Mouse (Mus musculus): ENCODE data around the gene Gmfb. TPM values are rescaled to one million over a fixed set of nuclear protein-coding genes. Genes with fewer than 3 reads are reported as not detected.

Gene Gmfb
- 49.6 and 55.3 TPM in 2 replicates for polyA plus RNA-seq (2016; fragmentation: Nextera tagmentation; extraction: Ambion mirVana)

DNA sequence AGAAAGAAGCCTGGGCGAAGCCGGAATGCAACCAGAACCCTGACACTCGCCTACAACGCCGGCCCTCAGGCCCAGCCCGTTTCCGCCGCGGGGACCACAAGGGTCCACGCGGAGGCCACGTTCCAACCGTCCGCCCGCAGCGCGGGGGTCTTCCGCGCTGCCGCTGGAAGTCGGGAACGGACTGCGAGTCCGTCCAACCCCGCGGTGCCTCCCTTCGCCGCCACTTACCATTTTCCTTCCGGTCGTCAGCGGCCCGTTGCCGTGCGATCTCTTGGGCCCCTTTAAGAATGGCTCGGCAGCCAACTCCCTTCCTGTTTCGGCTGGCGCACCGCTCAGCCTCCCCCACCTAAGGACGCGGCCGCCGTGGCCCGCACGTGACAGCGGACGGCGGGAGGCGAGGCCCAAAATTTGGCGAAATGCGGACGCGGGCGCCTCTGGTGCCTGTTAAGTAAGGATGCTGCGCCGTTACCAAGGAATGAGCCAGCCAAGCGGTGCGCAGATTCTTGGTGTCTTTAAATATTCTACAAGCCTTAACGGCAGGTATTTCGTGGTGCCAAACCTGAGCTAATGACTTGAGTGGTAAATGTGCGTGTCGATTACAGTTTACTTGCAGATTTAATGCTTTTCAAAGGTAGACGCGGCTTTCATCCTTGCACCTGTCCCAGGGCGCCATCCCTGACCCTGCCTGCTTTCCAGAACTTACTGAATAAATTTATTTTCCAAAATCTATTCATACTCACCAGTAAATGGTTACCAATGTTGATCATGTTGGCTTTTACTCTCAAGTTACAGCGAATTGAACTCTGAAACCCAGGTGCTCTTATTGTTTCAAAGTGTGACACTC lies at the start of gene Gmfb:
TSS of gene Gmfb (minus strand) at position 370 of the 844 bp plus-strand sequence.
- peaks cover 45% of the 10 kb centered on the region for H3K4me1 ChIP-seq
- H3K9me3 ChIP-seq (replicated peaks): no peaks in the 10 kb centered on the region
- H3K36me3 ChIP-seq: peaks cover 21% of the 10 kb centered on the region
- peak within 1 kb of the TSS; percentile 94 for H3K27ac ChIP-seq
- ATAC-seq: peak; percentile 94
- WGBS (ENCODE audit: insufficient replicate concordance): 2% methylated on average over 65 of the region's 65 CpGs
- no peaks in the 10 kb centered on the region for H3K27me3 ChIP-seq (replicated peaks)
- peak within 1 kb of the TSS; percentile 94 for H3K4me3 ChIP-seq
- H3K9ac ChIP-seq: peak within 1 kb of the TSS; percentile 90
- peak within 1 kb of the TSS; percentile 86 for H3K4me2 ChIP-seq

DNA sequence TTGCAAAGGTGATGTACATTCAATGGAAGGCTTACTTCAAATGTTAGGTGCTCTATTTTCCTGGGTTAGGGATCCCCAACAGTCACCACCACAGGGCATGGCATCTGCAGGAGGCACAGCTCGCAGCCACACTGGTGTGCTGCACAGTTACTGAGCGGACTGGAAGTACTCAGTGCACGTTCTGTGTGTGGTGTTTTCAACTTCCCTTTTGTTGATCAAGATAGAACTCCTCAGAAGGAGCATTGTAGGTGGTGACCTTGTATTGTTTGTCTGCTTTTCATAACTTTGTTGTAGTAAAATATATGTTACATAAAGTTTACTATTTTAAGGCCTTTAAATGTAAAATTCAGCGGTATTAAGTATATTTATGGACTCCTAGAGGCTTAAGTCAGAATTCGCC lies 40.9 kb upstream of the Gmfb start:
- no peak overlapping the region for H3K4me3 ChIP-seq
- no peaks in the 10 kb centered on the region for H3K9me3 ChIP-seq (replicated peaks)
- no peak overlapping the region for H3K9ac ChIP-seq
- no peak overlapping the region for H3K4me2 ChIP-seq
- H3K27me3 ChIP-seq (replicated peaks): no peaks in the 10 kb centered on the region
- no peaks in the 10 kb centered on the region for H3K36me3 ChIP-seq
- no peak for ATAC-seq
- no peaks in the 10 kb centered on the region for H3K4me1 ChIP-seq
- no peak overlapping the region for H3K27ac ChIP-seq
- WGBS (ENCODE audit: insufficient replicate concordance): 63% methylated on average over 5 of the region's 5 CpGs

DNA sequence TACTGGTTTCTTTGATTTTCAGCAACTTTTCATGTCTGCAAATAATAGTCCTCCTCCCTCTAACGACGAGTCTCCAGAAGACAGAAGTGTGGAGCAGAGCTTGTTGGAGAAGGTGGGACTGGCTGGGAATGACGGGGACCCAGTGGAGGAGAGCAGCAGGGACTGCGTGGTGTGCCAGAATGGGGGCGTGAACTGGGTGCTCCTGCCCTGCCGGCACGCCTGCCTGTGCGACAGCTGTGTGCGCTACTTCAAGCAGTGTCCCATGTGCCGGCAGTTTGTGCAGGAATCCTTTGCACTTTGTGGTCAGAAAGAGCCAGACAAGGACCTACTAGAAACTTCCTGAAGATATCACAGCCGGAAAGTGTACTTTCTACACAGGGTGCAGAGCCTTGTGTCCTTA lies 31.6 kb upstream of the Gmfb start:
- H3K36me3 ChIP-seq: peaks cover 17% of the 10 kb centered on the region
- no peak overlapping the region for H3K4me3 ChIP-seq
- WGBS (ENCODE audit: insufficient replicate concordance): 83% methylated on average over 11 of the region's 11 CpGs
- H3K4me2 ChIP-seq: no peak overlapping the region
- no peak overlapping the region for H3K9ac ChIP-seq
- H3K4me1 ChIP-seq: no peaks in the 10 kb centered on the region
- H3K27me3 ChIP-seq (replicated peaks): no peaks in the 10 kb centered on the region
- no peak overlapping the region for H3K27ac ChIP-seq
- no peaks in the 10 kb centered on the region for H3K9me3 ChIP-seq (replicated peaks)
- no peak for ATAC-seq

DNA sequence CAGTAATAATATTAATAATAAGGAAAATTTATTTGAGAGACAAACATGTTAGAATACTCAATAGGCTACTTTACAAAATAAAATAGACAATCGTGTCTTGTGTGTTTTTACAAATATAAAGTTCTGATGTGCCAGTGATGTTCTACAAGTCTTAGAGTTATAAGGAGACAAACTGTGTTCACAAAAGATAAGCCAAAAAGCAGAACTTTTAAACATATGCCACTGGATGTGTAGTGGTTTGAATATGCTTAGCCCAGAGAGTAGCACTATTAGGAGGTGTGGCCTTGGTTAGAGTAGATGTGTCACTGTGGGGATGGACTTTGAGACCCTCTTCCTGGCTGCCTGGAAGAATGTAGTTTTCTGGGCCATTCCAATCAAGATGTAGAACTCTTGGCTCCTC lies 27.7 kb upstream of the Gmfb start:
- WGBS (ENCODE audit: insufficient replicate concordance): 64% methylated on average over 1 of the region's 1 CpGs
- H3K9ac ChIP-seq: no peak overlapping the region
- H3K4me1 ChIP-seq: no peaks in the 10 kb centered on the region
- no peak overlapping the region for H3K27ac ChIP-seq
- H3K36me3 ChIP-seq: peaks cover 30% of the 10 kb centered on the region
- no peak for ATAC-seq
- no peak overlapping the region for H3K4me2 ChIP-seq
- no peaks in the 10 kb centered on the region for H3K27me3 ChIP-seq (replicated peaks)
- no peaks in the 10 kb centered on the region for H3K9me3 ChIP-seq (replicated peaks)
- H3K4me3 ChIP-seq: no peak overlapping the region

DNA sequence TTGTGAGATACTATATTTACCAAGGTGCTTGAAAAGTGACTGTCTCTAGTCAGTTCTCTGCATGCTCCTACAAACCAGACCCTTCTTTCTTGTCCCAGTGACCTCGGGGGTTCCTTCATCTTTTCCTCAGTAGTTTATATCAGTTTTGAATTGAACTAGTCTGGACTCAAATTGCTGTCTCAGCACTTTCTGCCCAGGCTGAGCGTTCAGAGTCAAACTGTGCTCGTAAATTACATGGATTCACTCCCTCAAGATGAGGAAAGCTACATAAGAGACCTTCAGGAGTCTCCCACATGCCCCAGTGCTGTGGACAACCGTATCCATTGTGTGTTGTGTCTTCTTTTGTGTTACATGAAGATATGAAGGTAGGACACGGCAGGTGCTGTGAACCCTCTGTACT lies 26.7 kb upstream of the Gmfb start:
- peaks cover 21% of the 10 kb centered on the region for H3K36me3 ChIP-seq
- no peak overlapping the region for H3K27ac ChIP-seq
- H3K9ac ChIP-seq: no peak overlapping the region
- H3K9me3 ChIP-seq (replicated peaks): no peaks in the 10 kb centered on the region
- H3K4me1 ChIP-seq: no peaks in the 10 kb centered on the region
- WGBS (ENCODE audit: insufficient replicate concordance): 75% methylated on average over 5 of the region's 5 CpGs
- no peak for ATAC-seq
- H3K4me2 ChIP-seq: no peak overlapping the region
- no peaks in the 10 kb centered on the region for H3K27me3 ChIP-seq (replicated peaks)
- no peak overlapping the region for H3K4me3 ChIP-seq

- no peak overlapping the region for H3K4me3 ChIP-seq
- no peak overlapping the region for H3K27ac ChIP-seq
- no peaks in the 10 kb centered on the region for H3K9me3 ChIP-seq (replicated peaks)
- H3K4me2 ChIP-seq: no peak overlapping the region
- no peak overlapping the region for H3K9ac ChIP-seq
- 78% methylated on average over 4 of the region's 4 CpGs for WGBS (ENCODE audit: insufficient replicate concordance)
- no peaks in the 10 kb centered on the region for H3K4me1 ChIP-seq
- ATAC-seq: no peak
- peaks cover 19% of the 10 kb centered on the region for H3K36me3 ChIP-seq
- H3K27me3 ChIP-seq (replicated peaks): no peaks in the 10 kb centered on the region
These were observed 26.1 kb upstream of the Gmfb start for GRCm38 (mm10) chr14:46848063-46848590.

- WGBS (ENCODE audit: insufficient replicate concordance): 80% methylated on average over 11 of the region's 11 CpGs
- no peak for ATAC-seq
- Histone ChIP-seq H3K9ac (no peak overlapping the region), H3K4me3 (no peak overlapping the region), H3K27me3 (replicated peaks) (no peaks in the 10 kb centered on the region), H3K4me1 (no peaks in the 10 kb centered on the region), H3K9me3 (replicated peaks) (no peaks in the 10 kb centered on the region), H3K4me2 (no peak overlapping the region), H3K36me3 (peaks cover 41% of the 10 kb centered on the region), H3K27ac (no peak overlapping the region)
These were observed 23.7 kb upstream of the Gmfb start for GRCm38 (mm10) chr14:46845706-46846105.

DNA sequence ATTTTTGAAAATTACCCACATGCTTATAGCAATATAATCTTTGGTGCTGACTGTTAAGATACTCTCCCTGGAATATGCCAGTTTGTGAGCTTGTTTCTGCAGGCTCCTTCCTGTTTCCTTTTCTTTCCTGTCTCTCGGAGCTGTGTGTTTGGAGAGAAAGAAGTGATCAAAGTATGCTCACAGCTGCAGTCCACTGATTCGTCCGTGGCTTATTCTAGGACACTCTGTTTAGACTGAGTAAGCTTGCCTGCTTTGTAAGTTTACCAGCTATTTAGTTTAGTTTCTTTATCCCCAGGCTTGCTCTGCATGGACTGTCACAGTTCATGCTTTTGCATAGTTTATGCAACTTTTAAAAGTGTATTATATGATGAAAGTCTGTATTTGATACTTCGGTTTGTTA lies 17.3 kb upstream of the Gmfb start:
- no peaks in the 10 kb centered on the region for H3K9me3 ChIP-seq (replicated peaks)
- ATAC-seq: no peak
- no peak overlapping the region for H3K4me3 ChIP-seq
- no peaks in the 10 kb centered on the region for H3K27me3 ChIP-seq (replicated peaks)
- H3K4me1 ChIP-seq: 0 out of 2 replicates have a peak, but pooled peaks cover 8% of the 10 kb centered on the region
- no peak overlapping the region for H3K9ac ChIP-seq
- no peak overlapping the region for H3K4me2 ChIP-seq
- H3K36me3 ChIP-seq: peaks cover 33% of the 10 kb centered on the region
- WGBS (ENCODE audit: insufficient replicate concordance): 63% methylated on average over 4 of the region's 4 CpGs
- H3K27ac ChIP-seq: no peak overlapping the region

- peaks cover 50% of the 10 kb centered on the region for H3K4me1 ChIP-seq
- peaks cover 5% of the 10 kb centered on the region for H3K36me3 ChIP-seq
- ATAC-seq: peak; percentile 48
- peak overlapping the region; percentile 82 for H3K4me2 ChIP-seq
- H3K27me3 ChIP-seq (replicated peaks): no peaks in the 10 kb centered on the region
- peak overlapping the region; percentile 92 for H3K4me3 ChIP-seq
- 7% methylated on average over 40 of the region's 40 CpGs for WGBS (ENCODE audit: insufficient replicate concordance)
- peak overlapping the region; percentile 95 for H3K9ac ChIP-seq
- H3K9me3 ChIP-seq (replicated peaks): no peaks in the 10 kb centered on the region
- peak overlapping the region; percentile 87 for H3K27ac ChIP-seq
These were observed 10.6 kb upstream of the Gmfb start for GRCm38 (mm10) chr14:46832354-46833272.

DNA sequence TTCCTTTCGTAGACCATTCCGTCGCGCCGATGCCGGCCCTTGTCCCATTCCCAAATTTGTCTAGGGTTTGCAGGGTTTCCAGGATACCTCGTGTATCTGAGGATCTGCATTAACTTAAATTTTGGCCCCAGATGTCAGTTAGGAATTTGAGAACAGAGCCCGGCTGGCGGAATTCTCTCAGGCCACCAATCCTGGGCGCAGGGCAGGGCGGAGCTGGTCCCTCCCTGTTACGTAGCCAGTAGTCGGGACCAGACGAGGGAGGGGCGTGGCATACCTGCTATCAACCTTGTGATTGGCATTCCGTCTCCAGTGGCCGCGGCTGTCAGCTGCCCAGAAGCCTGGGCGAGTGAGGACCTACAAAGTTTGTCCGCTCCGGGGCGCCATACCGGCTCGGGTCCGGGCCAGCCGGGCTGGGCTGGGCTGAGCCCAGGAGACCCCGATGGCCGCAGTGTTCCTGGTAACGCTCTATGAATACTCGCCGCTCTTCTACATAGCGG lies 9.8 kb upstream of the Gmfb start, which contains the start of gene Cgrrf1:
TSS of gene Cgrrf1 (plus strand) at position 289 of the 497 bp plus-strand sequence.
- whole genome bisulfite sequencing (ENCODE audit: insufficient replicate concordance): under 1% methylated on average over 32 of the region's 32 CpGs
- Histone ChIP-seq H3K4me1 (peaks cover 57% of the 10 kb centered on the region), H3K27ac (peak within 1 kb of the TSS; percentile 87), H3K4me2 (peak within 1 kb of the TSS; percentile 82), H3K9me3 (replicated peaks) (no peaks in the 10 kb centered on the region), H3K36me3 (peaks cover 5% of the 10 kb centered on the region), H3K4me3 (peak within 1 kb of the TSS; percentile 92), H3K9ac (peak within 1 kb of the TSS; percentile 95), H3K27me3 (replicated peaks) (no peaks in the 10 kb centered on the region)
- ATAC-seq: peak; percentile 98

DNA sequence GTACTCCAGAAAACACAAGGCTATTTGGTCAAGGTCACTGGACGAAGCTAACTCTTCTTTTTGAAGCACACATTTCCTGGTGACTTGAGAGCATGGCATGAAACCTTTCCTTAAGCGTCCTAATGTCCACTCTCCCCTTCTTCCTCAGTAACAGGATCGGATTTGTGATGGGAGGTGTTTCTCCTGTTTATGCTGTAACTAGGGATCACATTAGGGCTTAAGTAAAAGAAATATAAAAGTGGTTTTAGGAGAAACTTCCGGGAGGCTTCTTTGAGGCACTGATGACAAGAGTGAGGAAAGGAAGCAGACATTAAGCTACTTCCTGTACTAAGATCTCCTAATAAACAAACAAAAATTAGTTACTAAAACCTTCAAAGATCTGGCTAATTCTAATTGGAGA lies 9.3 kb upstream of the Gmfb start:
- Histone ChIP-seq H3K4me2 (peak overlapping the region; percentile 82), H3K9me3 (replicated peaks) (no peaks in the 10 kb centered on the region), H3K9ac (peak overlapping the region; percentile 95), H3K4me3 (peak overlapping the region; percentile 92), H3K36me3 (peaks cover 5% of the 10 kb centered on the region), H3K27ac (peak overlapping the region; percentile 87), H3K27me3 (replicated peaks) (no peaks in the 10 kb centered on the region), H3K4me1 (peaks cover 56% of the 10 kb centered on the region)
- no peak for ATAC-seq
- 2% methylated on average over 4 of the region's 4 CpGs for WGBS (ENCODE audit: insufficient replicate concordance)
